In genomic region chr17:26508961-26509771, GRCm38 (mm10) we compare ENCODE assay signal across 8 mouse cellular contexts. TPM values are rescaled to one million over a fixed set of nuclear protein-coding genes. Genes with fewer than 3 reads are reported as not detected.
DNase-seq lines count a peak whose midpoint lies in the region; ATAC-seq lines count a peak whose summit lies in the region.

No protein-coding gene starts in this region.

- peak overlapping the region; percentile 96 for H3K9ac ChIP-seq in forebrain, embryonic 11.5 days (ENCODE audit: low read length)
- H3K9ac ChIP-seq in hindbrain, embryonic 11.5 days (ENCODE audit: low read depth, low read length): peak overlapping the region; percentile 95

- no peaks in the 10 kb centered on the region for H3K36me3 ChIP-seq in forebrain, embryonic 11.5 days (ENCODE audit: control insufficient read depth, insufficient read depth, low read length)
- H3K36me3 ChIP-seq in hindbrain, embryonic 11.5 days (ENCODE audit: control insufficient read depth, insufficient read depth, low read length): no peaks in the 10 kb centered on the region

- 27% methylated on average over 25 of the region's 25 CpGs for WGBS in forebrain, embryonic 11.5 days
- 26% methylated on average over 25 of the region's 25 CpGs for WGBS in hindbrain, embryonic 11.5 days

- H3K9me3 ChIP-seq in forebrain, embryonic 11.5 days (ENCODE audit: control insufficient read depth, low read length): no peaks in the 10 kb centered on the region
- H3K9me3 ChIP-seq in hindbrain, embryonic 11.5 days (ENCODE audit: control insufficient read depth, low read length): no peaks in the 10 kb centered on the region

- peaks cover 17% of the 10 kb centered on the region for H3K4me1 ChIP-seq in forebrain, embryonic 11.5 days (replicated peaks; ENCODE audit: control insufficient read depth, insufficient read depth, low read length)
- H3K4me1 ChIP-seq in hindbrain, embryonic 11.5 days (replicated peaks; ENCODE audit: control insufficient read depth, insufficient read depth, low read length): peaks cover 18% of the 10 kb centered on the region

- H3K4me2 ChIP-seq in forebrain, embryonic 11.5 days (ENCODE audit: low read depth, low read length, severe bottlenecking): peak overlapping the region; percentile 82
- H3K4me2 ChIP-seq in hindbrain, embryonic 11.5 days (replicated peaks; ENCODE audit: low read depth, low read length): peak overlapping the region; percentile 78

- peak overlapping the region; percentile 87 for H3K4me3 ChIP-seq in forebrain, embryonic 11.5 days (ENCODE audit: low read depth, low read length)
- peak overlapping the region; percentile 85 for H3K4me3 ChIP-seq in hindbrain, embryonic 11.5 days (ENCODE audit: low read depth, low read length)

- DNase-seq in adrenal gland, adult (ENCODE audit: inconsistent age in 2 of 2, low spot score in 1 of 2): peak; percentile 70 to 90
- no peak for DNase-seq in adrenal gland, adult 8-10 months
- DNase-seq in c-Kit-positive CD71-positive TER-119-positive erythroid progenitor cells, embryonic 14.5 days (ENCODE audit: low spot score): peak; percentile 88
- peak; percentile 92 for DNase-seq in forebrain, embryonic 11.5 days (ENCODE audit: low spot score)
- peak; percentile 91 for DNase-seq in hindbrain, embryonic 11.5 days (ENCODE audit: low spot score)
- peak; percentile 55 to 73 for DNase-seq in left cerebral cortex, adult 18-20 months (ENCODE audit: low spot score in 2 of 2)
- DNase-seq in lung, postnatal 4 days: peak; percentile 78 to 83
- DNase-seq in right cerebral cortex, postnatal 4 days: peak; percentile 76

- ATAC-seq in forebrain, embryonic 11.5 days (replicated peaks; ENCODE audit: low FRiP score): no peak; the same call in 1 of the 2 replicates
- ATAC-seq in hindbrain, embryonic 11.5 days (ENCODE audit: low FRiP score): no peak; the same call in none of the 2 replicates

- no peaks in the 10 kb centered on the region for H3K27me3 ChIP-seq in forebrain, embryonic 11.5 days (ENCODE audit: control insufficient read depth, insufficient read depth, low read length)
- no peaks in the 10 kb centered on the region for H3K27me3 ChIP-seq in hindbrain, embryonic 11.5 days (ENCODE audit: control insufficient read depth, insufficient read depth, low read length)

- peak overlapping the region; percentile 97 for H3K27ac ChIP-seq in forebrain, embryonic 11.5 days (ENCODE audit: low read depth, low read length)
- peak overlapping the region; percentile 98 for H3K27ac ChIP-seq in hindbrain, embryonic 11.5 days (ENCODE audit: low read depth, low read length)

RNA-seq across cellular contexts. Expression of gene Ergic1, which starts 52.1 kb away (rescaled TPM):
- total RNA-seq in adrenal gland, adult 8-10 months (2022): 100 to 1,000 TPM; 142 to 218 (median 163) TPM
- 139 and 145 TPM in 2 replicates for polyA plus RNA-seq in forebrain, embryonic 11.5 days (2014; fragmentation: Nextera tagmentation; extraction: Ambion mirVana)
- polyA plus RNA-seq in hindbrain, embryonic 11.5 days (2014; fragmentation: Nextera tagmentation; extraction: Ambion mirVana): 112 and 119 TPM in 2 replicates
- total RNA-seq in left cerebral cortex, adult 18-20 months (2021): 100 to 1,000 TPM; 150 to 155 TPM

RNA-seq across cellular contexts. Expression of gene Dusp1, which starts 52.8 kb away (rescaled TPM):
- 10 to 100 TPM; 41.3 to 67.9 (median 53.3) TPM for total RNA-seq in adrenal gland, adult 8-10 months (2022)
- 35.7 and 37.6 TPM in 2 replicates for polyA plus RNA-seq in forebrain, embryonic 11.5 days (2014; fragmentation: Nextera tagmentation; extraction: Ambion mirVana)
- polyA plus RNA-seq in hindbrain, embryonic 11.5 days (2014; fragmentation: Nextera tagmentation; extraction: Ambion mirVana): 34.9 and 39.0 TPM in 2 replicates
- total RNA-seq in left cerebral cortex, adult 18-20 months (2021): 10 to 100 TPM; 60.7 to 61.5 TPM
